Comparison of ENCODE assay signal across 29 mouse cellular contexts in the genomic region with DNA sequence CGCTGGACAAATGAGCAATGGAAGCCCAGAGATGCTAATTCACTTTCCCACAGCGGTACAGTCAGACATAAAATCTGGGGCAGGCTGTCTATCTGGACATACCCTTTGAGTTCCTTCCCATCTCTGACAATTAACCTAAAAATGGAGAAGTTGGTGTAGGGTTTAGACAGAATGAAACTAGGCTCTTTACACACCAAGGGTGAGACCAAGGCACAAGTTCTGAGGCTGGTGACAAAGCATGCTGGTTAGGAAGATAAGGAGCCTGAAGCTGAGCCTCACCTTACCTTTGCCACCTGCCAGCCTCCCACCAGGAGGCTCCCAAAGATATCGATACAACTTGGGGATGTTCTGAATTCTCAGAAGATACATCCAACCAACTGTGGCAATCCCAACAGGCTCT. TPM values are rescaled to one million over a fixed set of nuclear protein-coding genes. Genes with fewer than 3 reads are reported as not detected.
DNase-seq lines count a peak whose midpoint lies in the region; ATAC-seq and TF ChIP-seq lines count a peak whose summit lies in the region.
"Had no signal": no experiment of that assay in that cellular context is flagged by ENCODE, and none has a peak within 500 bp of the region (broad histone marks: within the 10 kb centered on the region; RNA-seq: fewer than 3 reads in every experiment).

No protein-coding gene starts in this region.

- H3K9ac ChIP-seq in liver, adult 2 months (ENCODE audit: low read depth, low read length): no peak overlapping the region
- H3K9ac ChIP-seq: forebrain, postnatal 0 days; heart, embryonic 15.5 days; hindbrain, embryonic 12.5 days; intestine, embryonic 15.5 days; limb, embryonic 13.5 days; liver, embryonic 13.5 days; midbrain, embryonic 12.5 days; neural tube, embryonic 13.5 days had no signal

- no peak overlapping the region for H3K27ac ChIP-seq in liver, adult 2 months (replicated peaks; ENCODE audit: insufficient read depth, low read depth, low read length)
- H3K27ac ChIP-seq in cerebellum, adult 2 months (ENCODE audit: insufficient read depth, low read length): no peak overlapping the region
- H3K27ac ChIP-seq: heart, embryonic 10.5 days; heart, embryonic 15.5 days; hindbrain, embryonic 12.5 days; hindbrain, postnatal 0 days; intestine, embryonic 15.5 days; left cerebral cortex, adult 2 months; limb, embryonic 13.5 days; liver, embryonic 13.5 days; midbrain, embryonic 12.5 days; neural tube, embryonic 13.5 days had no signal

- WGBS in liver, adult 2 months: 91% methylated on average over 3 of the region's 3 CpGs
- 94% methylated on average over 3 of the region's 3 CpGs for WGBS in cerebellum, adult 2 months

- H3K79me2 ChIP-seq in liver, adult 2 months (ENCODE audit: control insufficient read depth, insufficient read depth, low read length): no peaks in the 10 kb centered on the region

- DNase-seq in liver, adult 2 months (ENCODE audit: extremely low read depth, low read depth, low spot score): peak; percentile 20
- no peak for DNase-seq in liver
- DNase-seq in B cell, adult 2 months: peak; percentile 61
- no peak for DNase-seq in layer of hippocampus, postnatal 10 days (ENCODE audit: low spot score in 2 of 2)
- no peak for DNase-seq in cerebellum, adult 2 months
- no peak for DNase-seq in testis, postnatal 10 days (ENCODE audit: low spot score)
- DNase-seq: adrenal gland, postnatal 36 days; cerebellum, adult 8-10 months; cerebellum, postnatal 25 days; forebrain, postnatal 0 days; gastrocnemius, postnatal 10 days; kidney, adult 2 months; kidney, postnatal 10 days; liver, embryonic 13.5 days; lung, adult 18-20 months had no signal

- no peaks in the 10 kb centered on the region for H3K27me3 ChIP-seq in liver, adult 2 months (ENCODE audit: control insufficient read depth, insufficient read depth, low read length)
- H3K27me3 ChIP-seq in cerebellum, adult 2 months (ENCODE audit: control insufficient read depth, insufficient read depth, low read length): no peaks in the 10 kb centered on the region
- H3K27me3 ChIP-seq: heart, embryonic 15.5 days; hindbrain, embryonic 12.5 days; intestine, embryonic 15.5 days; limb, embryonic 13.5 days; liver, embryonic 13.5 days; midbrain, embryonic 12.5 days; neural tube, embryonic 13.5 days had no signal

- peak; percentile 64 to 77 for ATAC-seq in hematopoietic stem cell, adult 5-6 weeks (replicated peaks in 1 of 2; ENCODE audit: insufficient read depth in 1 of 2, low FRiP score in 2 of 2, low TSS enrichment in 1 of 2, low read depth in 1 of 2, poor library complexity in 2 of 2, severe bottlenecking in 2 of 2)
- ATAC-seq in neutrophil, adult 5-6 weeks (ENCODE audit: extremely low read depth, insufficient number of reproducible peaks, low FRiP score, poor library complexity, severe bottlenecking): peak; percentile 68
- ATAC-seq: CD4-positive, CD25-positive, alpha-beta regulatory T cell, adult 4 months; forebrain, postnatal 0 days; hindbrain, postnatal 0 days; intestine, embryonic 15.5 days; lung, postnatal 0 days had no signal

- no peaks in the 10 kb centered on the region for H3K4me1 ChIP-seq in liver, adult 2 months (ENCODE audit: control insufficient read depth, insufficient read depth, low read length)
- H3K4me1 ChIP-seq in cerebellum, adult 2 months (ENCODE audit: control insufficient read depth, insufficient read depth, low read length): no peaks in the 10 kb centered on the region
- H3K4me1 ChIP-seq: heart, embryonic 15.5 days; hindbrain, embryonic 12.5 days; intestine, embryonic 15.5 days; liver, embryonic 13.5 days; midbrain, embryonic 12.5 days; neural tube, embryonic 13.5 days had no signal

- no peak for TF ChIP-seq CTCF in liver, adult 2 months (IDR thresholded peaks at IDR 0.05; ENCODE audit: low read depth, low read length)
- no peak for TF ChIP-seq CTCF in cerebellum, adult 2 months (IDR thresholded peaks at IDR 0.05; ENCODE audit: borderline replicate concordance, insufficient read depth, low read depth, low read length)

- no peak for TF ChIP-seq POLR2A in liver, adult 2 months (IDR thresholded peaks at IDR 0.05; ENCODE audit: extremely low read depth, insufficient read depth, low read length)
- TF ChIP-seq POLR2A in cerebellum, adult 2 months (IDR thresholded peaks at IDR 0.05; ENCODE audit: borderline replicate concordance, insufficient read depth, low read length): no peak

- no peak overlapping the region for H3K4me3 ChIP-seq in liver, adult 2 months (ENCODE audit: insufficient read depth, low read depth, low read length)
- H3K4me3 ChIP-seq in cerebellum, adult 2 months (replicated peaks; ENCODE audit: insufficient read depth, low read depth, low read length): no peak overlapping the region
- H3K4me3 ChIP-seq: erythroblast, embryonic 14.5 days; heart, embryonic 10.5 days; heart, embryonic 15.5 days; hindbrain, embryonic 12.5 days; intestine, embryonic 15.5 days; left cerebral cortex, adult 2 months; limb, embryonic 13.5 days; liver, embryonic 13.5 days; midbrain, embryonic 12.5 days; neural tube, embryonic 13.5 days had no signal

- no peaks in the 10 kb centered on the region for H3K36me3 ChIP-seq in liver, adult 2 months (ENCODE audit: control insufficient read depth, insufficient read depth, low read length)
- H3K36me3 ChIP-seq: heart, embryonic 10.5 days; heart, embryonic 15.5 days; hindbrain, embryonic 12.5 days; intestine, embryonic 15.5 days; limb, embryonic 13.5 days; liver, embryonic 13.5 days; midbrain, embryonic 12.5 days; neural tube, embryonic 13.5 days had no signal

RNA-seq across cellular contexts. Expression of a gene that starts 58.5 kb away (rescaled TPM):
- total RNA-seq in liver, adult 2 months (2014; rRNA removed): 33.0 and 35.0 TPM in 2 replicates
- polyA plus RNA-seq in liver, adult 2 months (2012; rRNA removed): 16.4 and 17.4 TPM in 2 replicates
- 21.6 and 29.8 TPM in 2 replicates for total RNA-seq in hematopoietic stem cell, adult 5-6 weeks (2017)
- 13.4 and 14.2 TPM in 2 replicates for total RNA-seq in neutrophil, adult 5-6 weeks (2017)
- total RNA-seq in layer of hippocampus, postnatal 10 days (2021): 10 to 100 TPM; 36.9 to 49.7 TPM
- polyA plus RNA-seq in cerebellum, adult 2 months (2012; rRNA removed): 44.3 and 49.0 TPM in 2 replicates

Comparison
In these comparisons a context has a peak if more than half of its experiments do, and no peak if none do; other contexts are left out.
1. DNase-seq: peak in liver, adult 2 months (single experiment) and B cell, adult 2 months (2 of 2); none in liver (single experiment), layer of hippocampus, postnatal 10 days (0 of 2), cerebellum, adult 2 months (0 of 2) and testis, postnatal 10 days (single experiment).